ENCODE assay signal across 7 mouse cellular contexts in genomic region chr2:69861485-69862091, GRCm38 (mm10). TPM values are rescaled to one million over a fixed set of nuclear protein-coding genes. Genes with fewer than 3 reads are reported as not detected.
A peak's percentile ranks its signal among the peaks of the same experiment; 100 is the strongest.
DNase-seq lines count a peak whose midpoint lies in the region; ATAC-seq lines count a peak whose summit lies in the region.

Ssb (plus strand) TSS chr2:69861562.

- H3K4me1 ChIP-seq in embryonic facial prominence, embryonic 10.5 days = peaks cover 16% of the 10 kb centered on the region
- H3K4me1 ChIP-seq in limb, embryonic 11.5 days (ENCODE audit: control insufficient read depth, insufficient read depth, low read length) = no peaks in the 10 kb centered on the region
- peaks cover 17% of the 10 kb centered on the region; the same call in 1 of the 2 replicates for H3K4me1 ChIP-seq in midbrain, embryonic 14.5 days (ENCODE audit: control insufficient read depth, insufficient read depth, low read length)

- peak within 1 kb of the TSS; percentile 98 for H3K9ac ChIP-seq in limb, embryonic 11.5 days (ENCODE audit: low read length)
- peak within 1 kb of the TSS; percentile 99 for H3K9ac ChIP-seq in midbrain, embryonic 14.5 days (replicated peaks; ENCODE audit: low read length)

- no peaks in the 10 kb centered on the region for H3K9me3 ChIP-seq in embryonic facial prominence, embryonic 10.5 days
- no peaks in the 10 kb centered on the region for H3K9me3 ChIP-seq in limb, embryonic 11.5 days (ENCODE audit: control insufficient read depth, low read length)
- no peaks in the 10 kb centered on the region for H3K9me3 ChIP-seq in midbrain, embryonic 14.5 days (ENCODE audit: control insufficient read depth, low read length)

- H3K4me2 ChIP-seq in limb, embryonic 11.5 days (ENCODE audit: low read depth, severe bottlenecking) = peak within 1 kb of the TSS; percentile 59
- H3K4me2 ChIP-seq in midbrain, embryonic 14.5 days (ENCODE audit: low read length) = peak within 1 kb of the TSS; percentile 92

- peak within 1 kb of the TSS; percentile 98 for H3K4me3 ChIP-seq in embryonic facial prominence, embryonic 10.5 days
- peak within 1 kb of the TSS; percentile 96 for H3K4me3 ChIP-seq in limb, embryonic 11.5 days (ENCODE audit: low read depth, low read length)
- H3K4me3 ChIP-seq in midbrain, embryonic 14.5 days (replicated peaks; ENCODE audit: low read depth, low read length) = peak within 1 kb of the TSS; percentile 100

- peaks cover 24% of the 10 kb centered on the region for H3K36me3 ChIP-seq in embryonic facial prominence, embryonic 10.5 days (replicated peaks)
- H3K36me3 ChIP-seq in limb, embryonic 11.5 days (ENCODE audit: control insufficient read depth, insufficient read depth, low read length) = peaks cover 2% of the 10 kb centered on the region; the same call in 1 of the 2 replicates
- H3K36me3 ChIP-seq in midbrain, embryonic 14.5 days (ENCODE audit: control insufficient read depth, insufficient read depth, low read length) = peaks cover 9% of the 10 kb centered on the region

- no peaks in the 10 kb centered on the region for H3K27me3 ChIP-seq in embryonic facial prominence, embryonic 10.5 days (replicated peaks; ENCODE audit: low read depth, poor library complexity, severe bottlenecking)
- H3K27me3 ChIP-seq in limb, embryonic 11.5 days (ENCODE audit: control insufficient read depth, insufficient read depth, low read length) = no peaks in the 10 kb centered on the region
- no peaks in the 10 kb centered on the region for H3K27me3 ChIP-seq in midbrain, embryonic 14.5 days (ENCODE audit: control insufficient read depth, insufficient read depth, low read length)

- peak; percentile 93 for ATAC-seq in limb, embryonic 11.5 days (ENCODE audit: insufficient number of reproducible peaks, low FRiP score, low TSS enrichment, low read depth)
- ATAC-seq in midbrain, embryonic 14.5 days (ENCODE audit: low FRiP score, low TSS enrichment) = peak; percentile 98

- H3K27ac ChIP-seq in embryonic facial prominence, embryonic 10.5 days (replicated peaks) = peak within 1 kb of the TSS; percentile 97
- H3K27ac ChIP-seq in limb, embryonic 11.5 days (replicated peaks; ENCODE audit: low read depth, low read length) = peak within 1 kb of the TSS; percentile 79
- peak within 1 kb of the TSS; percentile 88 for H3K27ac ChIP-seq in midbrain, embryonic 14.5 days (replicated peaks; ENCODE audit: low read depth, low read length)

- WGBS in embryonic facial prominence, embryonic 10.5 days = under 1% methylated on average over 66 of the region's 66 CpGs
- under 1% methylated on average over 66 of the region's 66 CpGs for WGBS in limb, embryonic 11.5 days
- WGBS in midbrain, embryonic 14.5 days = under 1% methylated on average over 66 of the region's 66 CpGs

- peak; percentile 96 for DNase-seq in adrenal gland, postnatal 10 days
- peak; percentile 95 for DNase-seq in embryonic facial prominence, embryonic 10.5 days (ENCODE audit: low spot score)
- peak; percentile 99 for DNase-seq in heart, adult 11 months
- DNase-seq in kidney, adult 18-20 months = peak; percentile 95
- DNase-seq in limb, embryonic 11.5 days (ENCODE audit: low spot score) = peak; percentile 93
- peak; percentile 97 for DNase-seq in midbrain, embryonic 14.5 days
- DNase-seq in spleen, adult 18-20 months = peak; percentile 86 to 93

RNA-seq across cellular contexts. Expression of gene Ssb, which starts in this region (rescaled TPM):
- total RNA-seq in adrenal gland, postnatal 10 days (2021) = 100 to 1,000 TPM; 151 to 160 TPM
- polyA plus RNA-seq in embryonic facial prominence, embryonic 10.5 days (2016; fragmentation: Nextera tagmentation; extraction: Ambion mirVana) = 377 and 407 TPM in 2 replicates
- polyA plus RNA-seq in limb, embryonic 11.5 days (2014; fragmentation: Nextera tagmentation; extraction: Ambion mirVana) = 423 and 426 TPM in 2 replicates
- polyA plus RNA-seq in midbrain, embryonic 14.5 days (2014; fragmentation: Nextera tagmentation; extraction: Ambion mirVana) = 251 and 296 TPM in 2 replicates

Comparison
In these comparisons a context has a peak if more than half of its experiments do, and no peak if none do; other contexts are left out.
1. Peak in every context shown above with its lines: DNase-seq, ATAC-seq, H3K4me3 ChIP-seq and H3K27ac ChIP-seq.